ENCODE assay signal across 24 mouse cellular contexts in genomic region chr5:38090111-38090510, GRCm38 (mm10).
"Had no signal": no experiment of that assay in that cellular context is flagged by ENCODE, and none has a peak within 500 bp of the region (broad histone marks: within the 10 kb centered on the region; RNA-seq: fewer than 3 reads in every experiment).

No protein-coding gene starts in this region.

- H3K27me3 ChIP-seq: heart, embryonic 12.5 days; hindbrain, embryonic 15.5 days; limb, embryonic 15.5 days; liver, embryonic 12.5 days had no signal

- ATAC-seq: intestine, embryonic 16.5 days; liver, embryonic 12.5 days had no signal

- DNase-seq: gastrocnemius, postnatal 14 days; gastrocnemius, postnatal 36 days; heart, adult 18-20 months; heart, postnatal 14 days; heart, postnatal 36 days; kidney, adult 11 months; kidney, adult 2 months; kidney, adult 9 months; kidney, postnatal 14 days; kidney, postnatal 36 days; layer of hippocampus, adult 9-11 months; layer of hippocampus, postnatal 36 days; left cerebral cortex, postnatal 4 days had no signal

- H3K36me3 ChIP-seq: heart, embryonic 12.5 days; hindbrain, embryonic 13.5 days; hindbrain, embryonic 15.5 days; kidney, embryonic 15.5 days; limb, embryonic 13.5 days; limb, embryonic 15.5 days; liver, embryonic 12.5 days had no signal

- H3K4me3 ChIP-seq: heart, embryonic 12.5 days; hindbrain, embryonic 13.5 days; hindbrain, embryonic 15.5 days; kidney, embryonic 15.5 days; limb, embryonic 13.5 days; limb, embryonic 15.5 days; liver, embryonic 12.5 days had no signal

- H3K9me3 ChIP-seq: heart, embryonic 12.5 days; hindbrain, embryonic 13.5 days; hindbrain, embryonic 15.5 days; kidney, embryonic 15.5 days; limb, embryonic 13.5 days; limb, embryonic 15.5 days; liver, embryonic 12.5 days had no signal

- H3K27ac ChIP-seq: hindbrain, embryonic 13.5 days; hindbrain, embryonic 15.5 days; hindbrain, postnatal 0 days; kidney, embryonic 15.5 days; kidney, postnatal 0 days; limb, embryonic 13.5 days; limb, embryonic 15.5 days; liver, embryonic 12.5 days; liver, embryonic 14.5 days had no signal

- H3K9ac ChIP-seq: heart, embryonic 12.5 days; hindbrain, embryonic 13.5 days; hindbrain, embryonic 15.5 days; kidney, embryonic 15.5 days; limb, embryonic 13.5 days; limb, embryonic 15.5 days; liver, embryonic 12.5 days; liver, embryonic 14.5 days had no signal

- H3K4me2 ChIP-seq: heart, embryonic 12.5 days; hindbrain, embryonic 13.5 days; hindbrain, embryonic 15.5 days; kidney, embryonic 15.5 days; limb, embryonic 13.5 days; limb, embryonic 15.5 days; liver, embryonic 12.5 days had no signal
